Mouse (Mus musculus): ENCODE measurements around the gene Fgfr2.

Fgfr2 gene

DNA sequence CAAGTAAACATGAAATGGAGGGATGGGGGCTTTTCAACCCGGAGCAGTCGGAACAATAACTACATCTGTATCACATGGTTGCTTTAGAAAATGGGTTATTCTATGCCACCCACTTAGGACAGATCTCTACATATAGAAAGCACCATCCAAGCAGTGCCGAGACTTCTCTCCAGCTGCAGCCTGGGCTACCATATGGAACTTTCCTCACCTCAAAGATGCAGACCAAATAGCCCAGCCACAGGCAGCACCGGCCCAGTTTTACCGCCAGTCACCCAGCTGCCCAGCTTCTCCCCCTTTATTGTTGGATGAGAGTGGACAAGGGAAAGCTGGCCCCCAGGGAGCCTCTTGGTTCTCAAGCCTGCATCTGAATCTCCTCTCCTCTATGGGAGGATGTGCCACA lies 1172.0 kb downstream of the Fgfr2 start:
- DNase-seq (ENCODE audit: low read depth): no peak

DNA sequence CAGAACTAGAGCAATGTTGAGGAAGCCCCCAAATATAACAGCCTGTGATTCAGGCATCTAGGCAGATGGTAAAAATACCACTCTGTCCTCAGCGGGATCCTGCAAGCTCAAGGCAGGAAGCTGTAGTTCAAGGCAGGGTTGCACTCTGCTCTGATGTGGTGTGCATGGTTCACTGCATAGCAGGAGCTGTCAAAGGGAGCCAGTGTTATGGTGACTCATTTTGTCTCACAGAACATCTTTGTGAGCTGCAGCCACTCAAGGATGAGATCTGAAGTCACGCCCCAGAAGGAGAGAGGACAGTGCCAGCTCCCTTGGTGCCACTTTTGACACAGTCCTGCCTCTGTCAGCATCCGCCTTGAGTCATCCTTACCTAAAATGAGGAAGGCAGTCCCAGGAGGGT lies 1185.5 kb downstream of the Fgfr2 start:
- DNase-seq (ENCODE audit: low read depth): no peak

DNA sequence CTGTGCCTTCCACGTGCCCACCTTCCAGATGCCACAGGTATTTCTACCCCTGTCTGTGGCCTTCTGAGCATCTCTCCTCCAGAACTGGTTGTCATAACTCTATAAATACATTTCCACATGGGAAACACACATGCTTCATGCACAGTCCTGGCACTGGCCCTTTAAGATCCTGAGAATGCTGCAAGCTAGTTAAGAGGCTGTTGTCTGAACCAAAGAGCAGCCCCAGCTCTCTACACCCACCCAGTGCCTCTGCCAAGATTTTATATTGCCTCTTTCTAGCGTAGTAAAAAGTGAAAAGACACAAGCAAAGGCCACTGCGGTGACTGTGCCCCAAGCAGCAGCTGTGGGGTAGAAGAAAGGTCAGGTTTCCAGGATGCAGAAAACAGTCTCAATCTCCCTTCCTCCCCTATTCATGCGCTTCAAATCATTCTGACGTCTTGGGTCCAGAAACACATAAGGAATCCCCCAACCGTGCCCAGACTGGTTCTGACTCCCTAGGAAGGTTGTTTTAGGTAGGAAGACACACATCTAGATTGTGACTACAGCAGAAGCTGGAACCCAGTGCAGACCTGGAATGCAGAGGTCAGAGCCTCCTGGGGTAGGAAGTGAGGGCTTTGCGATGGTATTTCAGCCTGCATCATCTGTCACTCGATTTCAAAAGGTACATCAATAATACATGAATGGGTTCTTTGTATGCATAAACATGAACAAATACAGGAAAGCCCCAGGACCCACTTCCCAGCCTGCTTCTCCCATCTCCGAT lies 1195.7 kb downstream of the Fgfr2 start:
- DNase-seq (ENCODE audit: low read depth): no peak

GRCm38 (mm10) chr7:131917384-131917783 lies 1205.8 kb downstream of the Fgfr2 start:
- no peak for DNase-seq (ENCODE audit: low read depth)

GRCm38 (mm10) chr7:131909611-131910010 lies 1213.5 kb downstream of the Fgfr2 start:
- no peak for DNase-seq (ENCODE audit: low read depth)

- DNase-seq (ENCODE audit: low read depth): no peak
These were observed 1216.5 kb downstream of the Fgfr2 start for GRCm38 (mm10) chr7:131906499-131907190.

DNA sequence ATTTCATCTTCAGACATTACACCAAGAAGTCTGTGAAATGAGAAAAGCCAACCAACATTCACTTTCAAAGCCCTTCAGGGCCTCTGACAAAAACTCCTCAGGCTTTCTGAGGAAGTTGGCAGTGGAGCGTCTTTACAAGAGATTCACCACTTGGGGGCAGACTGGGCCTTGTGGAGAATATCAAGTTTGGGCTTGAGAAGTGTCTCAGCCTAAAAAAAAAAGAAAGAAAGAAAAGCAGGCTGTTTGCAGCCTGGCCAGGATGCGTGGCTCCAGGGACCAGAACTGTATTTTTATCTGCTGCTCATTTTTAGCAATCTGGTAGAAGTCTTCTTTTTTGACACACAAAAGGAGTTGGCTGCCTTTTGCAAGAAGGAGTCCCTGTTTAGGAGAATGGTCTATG lies 1223.8 kb downstream of the Fgfr2 start:
- DNase-seq (ENCODE audit: low read depth): peak; percentile 53

DNA sequence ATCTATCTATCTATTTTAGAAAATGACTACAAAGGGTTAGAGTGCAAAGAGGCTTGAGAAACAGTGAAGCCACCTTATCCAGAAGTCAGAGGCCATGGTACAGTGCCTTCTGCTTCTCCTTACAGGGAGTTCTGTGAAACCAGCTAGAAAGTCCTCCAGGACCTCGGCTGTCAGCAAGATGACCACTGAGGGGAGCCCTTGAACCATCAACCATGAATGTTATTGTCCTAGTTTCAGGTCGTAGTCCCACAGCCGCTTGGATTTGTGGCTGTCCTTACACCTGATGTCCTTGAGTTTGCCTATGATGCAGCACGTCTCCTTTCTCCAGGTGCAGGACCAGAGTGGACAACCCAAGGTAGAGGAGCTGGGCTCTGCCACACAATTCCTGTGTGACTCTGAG lies 1225.9 kb downstream of the Fgfr2 start:
- DNase-seq (ENCODE audit: low read depth): peak; percentile 6

DNA sequence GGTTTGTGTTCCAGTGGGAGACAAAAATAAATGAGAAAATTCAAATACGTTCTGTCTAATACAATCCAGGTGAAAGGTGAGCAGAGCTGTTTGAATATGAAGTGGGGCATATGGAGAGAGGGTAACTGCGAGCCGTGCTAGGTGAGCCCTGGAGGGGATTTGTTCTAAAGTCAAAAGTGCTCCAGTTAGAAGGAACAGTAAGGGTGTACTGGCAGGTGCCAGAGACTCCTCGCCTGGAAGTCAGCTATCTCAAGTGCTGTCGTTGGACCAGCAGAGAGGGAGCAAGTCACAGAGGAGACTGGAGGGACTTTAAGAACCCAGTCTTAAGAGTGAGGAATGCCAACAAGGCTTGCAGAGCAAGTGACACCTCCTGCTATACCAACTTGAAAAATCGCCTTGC lies 1240.3 kb downstream of the Fgfr2 start:
- no peak for DNase-seq (ENCODE audit: low read depth)

DNA sequence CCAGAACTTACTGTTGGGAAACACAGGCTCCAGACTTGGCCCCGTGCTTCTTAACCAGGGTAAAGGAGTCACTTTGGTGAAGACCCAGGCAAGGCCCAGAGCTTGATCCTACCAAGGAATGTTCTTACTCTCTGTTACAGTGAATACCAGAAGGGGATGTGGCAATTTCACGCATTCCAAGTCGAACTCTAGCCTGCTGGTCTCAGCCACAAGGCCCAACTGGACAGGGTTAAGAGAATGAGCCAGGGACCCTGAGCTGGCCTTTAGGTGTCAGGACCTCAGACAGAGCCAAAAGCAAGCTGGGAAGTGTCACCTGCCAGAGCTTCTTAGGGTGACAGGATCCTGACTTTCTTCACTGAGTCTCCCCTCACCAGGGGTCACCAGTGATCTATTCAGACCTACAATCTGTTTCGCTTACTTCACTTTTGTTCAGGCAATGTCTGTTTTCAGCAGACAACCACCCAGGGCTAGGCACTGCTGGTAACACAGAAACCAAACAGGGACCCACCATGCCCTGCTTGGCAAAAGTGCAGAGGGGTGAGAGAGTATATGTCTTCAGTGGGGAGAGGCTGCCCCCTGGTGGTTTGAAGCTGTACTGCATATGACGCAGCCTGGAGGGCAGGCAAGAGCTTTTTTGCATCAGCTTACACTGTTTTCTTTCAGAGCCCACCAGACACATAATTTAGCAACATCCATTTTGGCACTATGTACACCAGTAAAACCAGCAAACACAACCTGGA lies 1241.1 kb downstream of the Fgfr2 start:
- DNase-seq (ENCODE audit: low read depth): peak; percentile 40

DNA sequence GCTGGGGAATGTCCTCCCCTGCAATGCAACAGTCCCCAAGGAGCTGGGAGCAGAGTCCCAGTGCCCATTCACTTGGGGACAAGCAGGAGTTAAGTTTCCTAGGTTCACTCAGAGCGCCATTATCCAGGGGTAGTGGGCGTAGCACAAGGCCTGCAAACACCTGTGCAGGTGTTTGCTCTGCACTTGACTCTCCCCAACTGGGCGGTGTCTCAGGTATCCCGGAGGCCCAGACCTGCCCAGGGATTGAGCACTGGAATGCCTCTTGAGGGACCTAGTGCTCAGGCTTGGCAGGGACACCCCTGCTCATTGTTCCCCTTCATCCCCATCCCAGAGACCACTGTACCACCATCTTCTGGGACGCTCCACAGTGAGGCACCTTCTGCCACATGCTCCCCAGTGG lies 1243.0 kb downstream of the Fgfr2 start:
- no peak for DNase-seq (ENCODE audit: low read depth)

DNA sequence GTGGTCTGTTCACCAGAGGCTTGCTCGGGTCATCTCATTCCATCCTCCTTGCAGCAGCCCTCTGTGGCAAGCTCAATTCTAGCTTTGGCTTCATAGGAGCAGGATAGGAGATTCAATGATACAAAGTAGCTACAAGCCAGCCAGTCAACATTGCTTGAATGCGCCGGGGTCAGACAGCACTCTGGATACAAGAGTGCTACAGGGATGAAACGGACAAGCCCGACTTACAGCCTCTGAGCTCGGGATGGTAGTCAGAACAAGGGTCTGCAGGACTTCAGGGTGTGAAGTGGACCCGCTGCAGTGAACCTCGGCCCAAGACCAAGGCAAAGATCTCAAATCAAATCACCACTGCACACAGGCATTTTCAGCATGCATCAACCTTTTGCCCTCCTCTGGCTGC lies 1244.3 kb downstream of the Fgfr2 start:
- no peak for DNase-seq (ENCODE audit: low read depth)

DNA sequence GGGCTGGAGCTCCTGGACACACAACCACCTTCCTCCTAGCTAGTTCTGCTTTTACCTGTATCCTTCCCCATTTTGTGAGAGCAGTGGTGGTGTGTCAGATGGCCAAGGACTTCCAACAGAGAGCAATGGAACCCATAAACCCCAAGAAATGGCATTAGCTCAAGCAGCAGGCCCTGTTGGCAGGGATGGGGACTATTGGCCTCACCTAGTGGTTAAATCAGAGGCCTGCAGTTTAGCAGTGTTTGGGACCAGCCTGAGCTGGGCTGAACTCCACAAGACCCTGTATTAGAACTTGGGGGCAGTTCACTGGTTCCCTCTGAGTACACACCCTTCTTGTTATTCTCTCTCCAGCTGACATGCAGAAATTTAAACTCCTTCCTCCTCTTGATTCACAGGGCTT lies 1262.0 kb downstream of the Fgfr2 start:
- DNase-seq (ENCODE audit: low read depth): no peak

DNA sequence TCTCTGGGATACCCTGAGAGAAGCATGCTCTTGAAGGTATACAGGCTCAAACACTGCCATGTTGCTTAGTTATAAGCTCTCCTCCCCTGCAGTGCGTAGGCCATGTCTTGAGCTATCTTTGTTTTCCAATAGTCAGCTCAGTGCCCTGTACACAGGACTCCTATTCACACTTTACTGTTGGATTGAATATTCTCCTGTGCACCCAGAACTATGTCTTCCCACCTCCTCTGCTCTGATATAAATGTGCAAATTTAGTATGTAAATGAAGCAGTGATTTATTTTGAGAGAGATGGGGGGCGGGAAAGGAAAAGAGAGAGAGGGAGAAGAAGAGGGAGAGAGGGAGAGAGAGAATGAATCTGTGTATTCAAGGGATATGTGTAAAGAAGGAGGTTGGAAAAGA lies 1267.5 kb downstream of the Fgfr2 start:
- no peak for DNase-seq (ENCODE audit: low read depth)

GRCm38 (mm10) chr7:131850579-131850978 lies 1272.6 kb downstream of the Fgfr2 start:
- no peak for DNase-seq (ENCODE audit: low read depth)

GRCm38 (mm10) chr7:131846066-131846905 lies 1276.9 kb downstream of the Fgfr2 start:
- DNase-seq (ENCODE audit: low read depth): no peak

DNA sequence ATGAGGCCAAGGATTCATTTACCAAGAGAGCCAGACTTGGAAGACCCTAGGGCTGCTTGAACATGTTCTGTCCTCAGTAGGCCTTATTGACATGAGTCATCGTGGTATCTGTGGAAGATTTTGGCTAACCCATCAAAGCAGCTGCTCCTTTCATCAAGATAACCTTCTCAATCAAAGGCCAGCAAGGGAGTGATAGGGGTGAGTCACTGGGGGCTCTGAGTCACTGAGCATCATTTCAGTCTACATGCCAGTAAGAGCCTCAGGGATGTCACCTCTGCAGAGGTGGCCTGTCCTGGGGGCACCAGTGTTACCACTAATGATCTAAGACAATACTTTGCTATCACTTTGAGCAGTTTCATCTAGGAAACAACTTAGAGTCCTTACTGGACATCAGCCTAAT lies 1292.9 kb downstream of the Fgfr2 start:
- DNase-seq (ENCODE audit: low read depth): peak; percentile 8

DNA sequence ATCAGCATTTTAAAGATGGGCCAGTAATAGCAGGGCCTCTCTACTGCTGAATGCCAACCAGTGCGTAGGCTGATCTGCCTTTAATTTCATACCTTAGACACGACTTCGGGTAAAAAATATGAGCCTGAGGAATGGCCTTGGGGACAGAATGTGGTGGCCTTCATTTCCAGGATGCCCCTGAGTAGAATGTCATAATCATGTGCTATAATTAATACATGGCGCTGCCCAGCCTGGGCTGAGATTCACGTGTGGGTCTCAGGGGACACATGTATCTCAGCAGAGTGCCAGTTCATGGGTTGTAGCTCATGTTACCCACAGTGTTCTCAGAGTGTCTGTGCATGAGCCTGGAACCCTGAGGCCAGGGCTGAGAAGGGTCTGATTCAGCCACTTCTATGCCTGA lies 1296.3 kb downstream of the Fgfr2 start:
- DNase-seq (ENCODE audit: low read depth): no peak

GRCm38 (mm10) chr7:131817976-131818375 lies 1305.2 kb downstream of the Fgfr2 start:
- no peak for DNase-seq (ENCODE audit: low read depth)

GRCm38 (mm10) chr7:131816641-131817040 lies 1306.5 kb downstream of the Fgfr2 start:
- no peak for DNase-seq (ENCODE audit: low read depth)

GRCm38 (mm10) chr7:131812116-131812515 lies 1311.0 kb downstream of the Fgfr2 start:
- no peak for DNase-seq (ENCODE audit: low read depth)

- DNase-seq (ENCODE audit: low read depth): no peak
These were observed 1312.2 kb downstream of the Fgfr2 start for GRCm38 (mm10) chr7:131810916-131811315.

Measured in 416B (cell line).